In the genomic region with DNA sequence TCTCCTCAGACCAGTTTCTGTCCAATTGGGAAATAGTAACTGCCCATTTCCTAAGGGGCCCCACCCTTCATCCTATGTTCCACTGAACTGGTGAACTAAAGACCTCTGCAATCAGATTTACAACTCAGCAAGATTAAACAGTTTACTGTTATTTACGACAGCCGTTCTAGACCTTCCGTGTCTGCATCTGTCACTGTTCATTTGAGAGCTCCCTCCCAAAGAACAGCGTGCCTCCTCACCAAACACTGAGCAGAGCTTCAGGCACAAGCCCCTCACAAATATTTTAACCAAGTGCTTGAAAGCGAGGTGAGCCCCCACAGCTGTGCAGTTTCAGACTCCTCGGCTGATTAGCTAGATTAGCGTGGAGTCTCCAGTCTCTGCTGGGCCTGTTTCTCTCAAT, we compare ENCODE assay signal across 22 mouse cellular contexts. TPM values are rescaled to one million over a fixed set of nuclear protein-coding genes. Genes with fewer than 3 reads are reported as not detected.
DNase-seq lines count a peak whose midpoint lies in the region; ATAC-seq and TF ChIP-seq lines count a peak whose summit lies in the region.
"Had no signal": no experiment of that assay in that cellular context is flagged by ENCODE, and none has a peak within 500 bp of the region (broad histone marks: within the 10 kb centered on the region; RNA-seq: fewer than 3 reads in every experiment).

No protein-coding gene starts in this region.

- TF ChIP-seq POLR2A in limb, embryonic 14.5 days (IDR thresholded peaks at IDR 0.05; ENCODE audit: borderline replicate concordance, extremely low read depth, insufficient read depth, insufficient read length), result no peak

- no peaks in the 10 kb centered on the region for H3K9me3 ChIP-seq in kidney, embryonic 15.5 days (replicated peaks)
- no peaks in the 10 kb centered on the region for H3K9me3 ChIP-seq in midbrain, embryonic 10.5 days (replicated peaks)
- no peaks in the 10 kb centered on the region for H3K9me3 ChIP-seq in midbrain, postnatal 0 days (ENCODE audit: low read length)
- H3K9me3 ChIP-seq in limb, embryonic 14.5 days (ENCODE audit: control insufficient read depth, low read length), result no peaks in the 10 kb centered on the region
- H3K9me3 ChIP-seq: embryonic facial prominence, embryonic 15.5 days; forebrain, embryonic 10.5 days; heart, embryonic 13.5 days had no signal

- no peak overlapping the region for H3K9ac ChIP-seq in kidney, embryonic 15.5 days
- H3K9ac ChIP-seq in midbrain, postnatal 0 days (replicated peaks; ENCODE audit: low read length, poor library complexity, severe bottlenecking), result no peak overlapping the region
- no peak overlapping the region for H3K9ac ChIP-seq in limb, embryonic 14.5 days (ENCODE audit: low read depth, low read length, severe bottlenecking)
- H3K9ac ChIP-seq: embryonic facial prominence, embryonic 15.5 days; heart, embryonic 13.5 days; liver, postnatal 0 days had no signal

- no peak for DNase-seq in kidney, adult 9 months
- no peak for DNase-seq in midbrain, embryonic 10.5 days (ENCODE audit: low spot score)
- DNase-seq in midbrain, postnatal 0 days (ENCODE audit: low spot score), result no peak
- peak; percentile 32 for DNase-seq in limb, embryonic 14.5 days (ENCODE audit: low spot score)
- peak; percentile 20 for DNase-seq in yolk sac, embryonic 10.5 days (ENCODE audit: low spot score)
- DNase-seq: adrenal gland, postnatal 10 days; B cell, adult 2 months; cerebellum, adult 11-12 months; cerebellum, postnatal 36 days; gastrocnemius, postnatal 14 days; liver; liver, postnatal 0 days; midbrain, embryonic 14.5 days had no signal

- no peaks in the 10 kb centered on the region for H3K36me3 ChIP-seq in kidney, embryonic 15.5 days
- H3K36me3 ChIP-seq in midbrain, embryonic 10.5 days, result no peaks in the 10 kb centered on the region
- no peaks in the 10 kb centered on the region for H3K36me3 ChIP-seq in midbrain, postnatal 0 days (ENCODE audit: insufficient read depth, low read length)
- H3K36me3 ChIP-seq in limb, embryonic 14.5 days (ENCODE audit: control insufficient read depth, insufficient read depth, low read length), result no peaks in the 10 kb centered on the region
- H3K36me3 ChIP-seq: embryonic facial prominence, embryonic 15.5 days; forebrain, embryonic 10.5 days had no signal

- no peak overlapping the region for H3K4me2 ChIP-seq in kidney, embryonic 15.5 days
- H3K4me2 ChIP-seq in midbrain, postnatal 0 days (ENCODE audit: low read depth, low read length, poor library complexity, severe bottlenecking), result no peak overlapping the region
- H3K4me2 ChIP-seq in limb, embryonic 14.5 days (replicated peaks; ENCODE audit: low read depth, low read length, severe bottlenecking), result no peak overlapping the region
- H3K4me2 ChIP-seq: embryonic facial prominence, embryonic 15.5 days; heart, embryonic 13.5 days had no signal

- no peak overlapping the region for H3K4me3 ChIP-seq in kidney, embryonic 15.5 days (replicated peaks)
- H3K4me3 ChIP-seq in midbrain, embryonic 10.5 days, result no peak overlapping the region
- no peak overlapping the region for H3K4me3 ChIP-seq in midbrain, postnatal 0 days (ENCODE audit: low read depth, low read length)
- H3K4me3 ChIP-seq in limb, embryonic 14.5 days (replicated peaks; ENCODE audit: low read length), result no peak overlapping the region
- H3K4me3 ChIP-seq: embryonic facial prominence, embryonic 15.5 days; forebrain, embryonic 10.5 days; heart, embryonic 13.5 days had no signal

- no peaks in the 10 kb centered on the region for H3K27me3 ChIP-seq in kidney, embryonic 15.5 days
- H3K27me3 ChIP-seq in midbrain, embryonic 10.5 days (ENCODE audit: low read depth, poor library complexity, severe bottlenecking), result no peaks in the 10 kb centered on the region
- no peaks in the 10 kb centered on the region for H3K27me3 ChIP-seq in midbrain, postnatal 0 days (ENCODE audit: insufficient read depth, low read length)
- no peaks in the 10 kb centered on the region for H3K27me3 ChIP-seq in limb, embryonic 14.5 days (ENCODE audit: control insufficient read depth, insufficient read depth, low read length)
- H3K27me3 ChIP-seq: embryonic facial prominence, embryonic 15.5 days; heart, embryonic 13.5 days had no signal

- peak overlapping the region; percentile 67 for H3K27ac ChIP-seq in kidney, embryonic 15.5 days
- 0 out of 2 replicates have a peak overlapping the region, but pooled peaks have one; percentile 9 for H3K27ac ChIP-seq in midbrain, embryonic 10.5 days (replicated peaks)
- H3K27ac ChIP-seq in midbrain, postnatal 0 days (ENCODE audit: low read depth, low read length), result no peak overlapping the region
- H3K27ac ChIP-seq in limb, embryonic 14.5 days (replicated peaks; ENCODE audit: low read depth, low read length), result no peak overlapping the region
- H3K27ac ChIP-seq: embryonic facial prominence, embryonic 15.5 days; forebrain, embryonic 10.5 days; heart, embryonic 13.5 days had no signal

- H3K4me1 ChIP-seq in kidney, embryonic 15.5 days, result peaks cover 49% of the 10 kb centered on the region
- H3K4me1 ChIP-seq in midbrain, embryonic 10.5 days, result peaks cover 25% of the 10 kb centered on the region
- H3K4me1 ChIP-seq in midbrain, postnatal 0 days (ENCODE audit: insufficient read depth, low read length), result no peaks in the 10 kb centered on the region
- peaks cover 17% of the 10 kb centered on the region for H3K4me1 ChIP-seq in limb, embryonic 14.5 days (ENCODE audit: control insufficient read depth, insufficient read depth, low read length)

- peak; percentile 78 for ATAC-seq in kidney, embryonic 15.5 days (replicated peaks; ENCODE audit: low FRiP score)
- ATAC-seq in midbrain, postnatal 0 days (ENCODE audit: low FRiP score), result no peak
- peak; percentile 81 for ATAC-seq in limb, embryonic 14.5 days (ENCODE audit: low FRiP score, low read depth)
- no peak for ATAC-seq in cerebellum, adult (ENCODE audit: insufficient number of reproducible peaks, low FRiP score, low TSS enrichment)
- no peak for ATAC-seq in granulocyte monocyte progenitor cell, adult 5-6 weeks (replicated peaks; ENCODE audit: poor library complexity, severe bottlenecking)
- ATAC-seq: liver, postnatal 0 days had no signal

- TF ChIP-seq CTCF in midbrain, postnatal 0 days (IDR thresholded peaks at IDR 0.05), result no peak

- WGBS in kidney, embryonic 15.5 days, result 6% methylated on average over 7 of the region's 7 CpGs
- 68% methylated on average over 7 of the region's 7 CpGs for WGBS in midbrain, embryonic 10.5 days
- WGBS in midbrain, postnatal 0 days, result 53% methylated on average over 7 of the region's 7 CpGs
- 9% methylated on average over 7 of the region's 7 CpGs for WGBS in limb, embryonic 14.5 days

RNA-seq across cellular contexts. Expression of a gene that starts 13.3 kb away (rescaled TPM):
- polyA plus RNA-seq in kidney, embryonic 15.5 days (2015; fragmentation: Nextera tagmentation; extraction: Ambion mirVana), result 2.0 and 2.8 TPM in 2 replicates
- 0.17 and 0.22 TPM in 2 replicates for polyA plus RNA-seq in midbrain, embryonic 10.5 days (2016; fragmentation: Nextera tagmentation; extraction: Ambion mirVana)
- 11.7 TPM in 2 replicates for total RNA-seq in midbrain, postnatal 0 days (2014; rRNA removed)
- polyA plus RNA-seq in midbrain, postnatal 0 days (2015; fragmentation: Nextera tagmentation; extraction: Ambion mirVana), result 0.53 and 0.57 TPM in 2 replicates
- polyA plus RNA-seq in limb, embryonic 14.5 days (2012; rRNA removed), result 16.0 and 18.2 TPM in 2 replicates
- 2.6 and 2.8 TPM in 2 replicates for polyA plus RNA-seq in limb, embryonic 14.5 days (2014; fragmentation: Nextera tagmentation; extraction: Ambion mirVana)
- total RNA-seq in granulocyte monocyte progenitor cell, adult 5-6 weeks (2014; fragmentation: Nextera tagmentation), result not detected in 2 replicates
- not detected in 2 replicates for total RNA-seq in granulocyte monocyte progenitor cell, adult 5-6 weeks (2017)
- total RNA-seq: megakaryocyte progenitor cell, adult 5-6 weeks had no signal

RNA-seq across cellular contexts. Expression of a gene that starts 27.1 kb away (rescaled TPM):
- polyA plus RNA-seq in kidney, embryonic 15.5 days (2015; fragmentation: Nextera tagmentation; extraction: Ambion mirVana), result 279 and 310 TPM in 2 replicates
- polyA plus RNA-seq in midbrain, embryonic 10.5 days (2016; fragmentation: Nextera tagmentation; extraction: Ambion mirVana), result 293 and 344 TPM in 2 replicates
- 35.6 and 54.8 TPM in 2 replicates for total RNA-seq in midbrain, postnatal 0 days (2014; rRNA removed)
- polyA plus RNA-seq in midbrain, postnatal 0 days (2015; fragmentation: Nextera tagmentation; extraction: Ambion mirVana), result 302 and 326 TPM in 2 replicates
- polyA plus RNA-seq in limb, embryonic 14.5 days (2012; rRNA removed), result 28.3 and 50.4 TPM in 2 replicates
- polyA plus RNA-seq in limb, embryonic 14.5 days (2014; fragmentation: Nextera tagmentation; extraction: Ambion mirVana), result 185 and 204 TPM in 2 replicates
- total RNA-seq in granulocyte monocyte progenitor cell, adult 5-6 weeks (2014; fragmentation: Nextera tagmentation), result 290 and 306 TPM in 2 replicates
- 175 and 360 TPM in 2 replicates for total RNA-seq in granulocyte monocyte progenitor cell, adult 5-6 weeks (2017)

RNA-seq across cellular contexts. Expression of a gene that starts 52.7 kb away (rescaled TPM):
- not detected in 2 replicates for polyA plus RNA-seq in kidney, embryonic 15.5 days (2015; fragmentation: Nextera tagmentation; extraction: Ambion mirVana)
- 1.00 and 1.2 TPM in 2 replicates for polyA plus RNA-seq in midbrain, embryonic 10.5 days (2016; fragmentation: Nextera tagmentation; extraction: Ambion mirVana)
- total RNA-seq in midbrain, postnatal 0 days (2014; rRNA removed), result not detected in 2 replicates
- not detected in 2 replicates for polyA plus RNA-seq in midbrain, postnatal 0 days (2015; fragmentation: Nextera tagmentation; extraction: Ambion mirVana)
- polyA plus RNA-seq in limb, embryonic 14.5 days (2012; rRNA removed), result 0.59 and 0.87 TPM in 2 replicates
- polyA plus RNA-seq in limb, embryonic 14.5 days (2014; fragmentation: Nextera tagmentation; extraction: Ambion mirVana), result 0.10 and 0.51 TPM in 2 replicates
- not detected in 2 replicates for total RNA-seq in granulocyte monocyte progenitor cell, adult 5-6 weeks (2014; fragmentation: Nextera tagmentation)
- total RNA-seq in granulocyte monocyte progenitor cell, adult 5-6 weeks (2017), result not detected in 2 replicates
- total RNA-seq: adrenal gland, postnatal 10 days; gastrocnemius, postnatal 14 days; heart, postnatal 4 days; left cerebral cortex, adult 18-20 months had no signal
- polyA plus RNA-seq: embryonic facial prominence, embryonic 15.5 days; forebrain, embryonic 10.5 days; heart, embryonic 13.5 days; midbrain, embryonic 14.5 days had no signal

Comparison
In these comparisons a context has a peak if more than half of its experiments do, and no peak if none do; other contexts are left out.
1. H3K27ac ChIP-seq: peak in kidney, embryonic 15.5 days (single experiment) and midbrain, embryonic 10.5 days (single experiment); none in midbrain, postnatal 0 days (single experiment) and limb, embryonic 14.5 days (single experiment).
2. ATAC-seq: peak in kidney, embryonic 15.5 days (single experiment) and limb, embryonic 14.5 days (single experiment); none in midbrain, postnatal 0 days (single experiment), cerebellum, adult (single experiment) and granulocyte monocyte progenitor cell, adult 5-6 weeks (single experiment).
3. DNase-seq: peak in limb, embryonic 14.5 days (single experiment) and yolk sac, embryonic 10.5 days (single experiment); none in kidney, adult 9 months (single experiment), midbrain, embryonic 10.5 days (single experiment) and midbrain, postnatal 0 days (single experiment).